8 mouse cellular contexts compared by ENCODE assay signal in genomic region chr6:148944344-148944766, GRCm38 (mm10). TPM values are rescaled to one million over a fixed set of nuclear protein-coding genes. Genes with fewer than 3 reads are reported as not detected.
DNase-seq lines count a peak whose midpoint lies in the region; ATAC-seq lines count a peak whose summit lies in the region.

No protein-coding gene starts in this region.

- H3K36me3 ChIP-seq in lung, embryonic 15.5 days = 0 out of 2 replicates have a peak, but pooled peaks cover 7% of the 10 kb centered on the region
- no peaks in the 10 kb centered on the region for H3K36me3 ChIP-seq in hindbrain, embryonic 15.5 days
- no peaks in the 10 kb centered on the region for H3K36me3 ChIP-seq in midbrain, embryonic 15.5 days (replicated peaks)

- H3K27me3 ChIP-seq in lung, embryonic 15.5 days = no peaks in the 10 kb centered on the region
- no peaks in the 10 kb centered on the region for H3K27me3 ChIP-seq in hindbrain, embryonic 15.5 days
- 0 out of 2 replicates have a peak, but pooled peaks cover 3% of the 10 kb centered on the region for H3K27me3 ChIP-seq in midbrain, embryonic 15.5 days (replicated peaks)

- H3K9me3 ChIP-seq in lung, embryonic 15.5 days = no peaks in the 10 kb centered on the region
- H3K9me3 ChIP-seq in hindbrain, embryonic 15.5 days = no peaks in the 10 kb centered on the region
- no peaks in the 10 kb centered on the region for H3K9me3 ChIP-seq in midbrain, embryonic 15.5 days

- no peak for DNase-seq in lung, postnatal 25 days (ENCODE audit: low spot score)
- DNase-seq in embryo, embryonic 9.5 days (ENCODE audit: extremely low spot score) = no peak
- no peak for DNase-seq in ovary, adult 18-20 months (ENCODE audit: low spot score)

- WGBS in lung, embryonic 15.5 days = 0% methylated on average over 30 of the region's 30 CpGs
- under 1% methylated on average over 30 of the region's 30 CpGs for WGBS in hindbrain, embryonic 15.5 days
- 0% methylated on average over 30 of the region's 30 CpGs for WGBS in midbrain, embryonic 15.5 days

- peak overlapping the region; percentile 81 for H3K4me2 ChIP-seq in lung, embryonic 15.5 days
- H3K4me2 ChIP-seq in hindbrain, embryonic 15.5 days = peak overlapping the region; percentile 71
- peak overlapping the region; percentile 84 for H3K4me2 ChIP-seq in midbrain, embryonic 15.5 days

- H3K4me1 ChIP-seq in lung, embryonic 15.5 days = peaks cover 28% of the 10 kb centered on the region
- H3K4me1 ChIP-seq in hindbrain, embryonic 15.5 days (replicated peaks) = peaks cover 10% of the 10 kb centered on the region; the same call in 1 of the 2 replicates
- H3K4me1 ChIP-seq in midbrain, embryonic 15.5 days = peaks cover 16% of the 10 kb centered on the region

- H3K9ac ChIP-seq in lung, embryonic 15.5 days = peak overlapping the region; percentile 86
- peak overlapping the region; percentile 54 for H3K9ac ChIP-seq in hindbrain, embryonic 15.5 days
- H3K9ac ChIP-seq in midbrain, embryonic 15.5 days = peak overlapping the region; percentile 73

- peak overlapping the region; percentile 95 for H3K27ac ChIP-seq in lung, embryonic 15.5 days
- H3K27ac ChIP-seq in hindbrain, embryonic 15.5 days (replicated peaks) = peak overlapping the region; percentile 74
- H3K27ac ChIP-seq in midbrain, embryonic 15.5 days = peak overlapping the region; percentile 74

- ATAC-seq in lung, embryonic 15.5 days (ENCODE audit: borderline replicate concordance, extremely low read depth, low FRiP score, low TSS enrichment) = peak; percentile 5
- peak; percentile 2 for ATAC-seq in common myeloid progenitor, adult 5-6 weeks (replicated peaks; ENCODE audit: low read depth, poor library complexity, severe bottlenecking)
- ATAC-seq in hindbrain, embryonic 15.5 days (ENCODE audit: low FRiP score, low read depth) = no peak
- no peak; the same call in 1 of the 2 replicates for ATAC-seq in midbrain, embryonic 15.5 days (replicated peaks)
- no peak for ATAC-seq in inflammation-experienced regulatory T-cells, adult 6 months

- H3K4me3 ChIP-seq in lung, embryonic 15.5 days = peak overlapping the region; percentile 69
- peak overlapping the region; percentile 54 for H3K4me3 ChIP-seq in hindbrain, embryonic 15.5 days
- H3K4me3 ChIP-seq in midbrain, embryonic 15.5 days = peak overlapping the region; percentile 75

RNA-seq across cellular contexts. Expression of gene Sinhcaf, which starts 1.9 kb away (rescaled TPM):
- 113 and 122 TPM in 2 replicates for polyA plus RNA-seq in lung, embryonic 15.5 days (2015; fragmentation: Nextera tagmentation; extraction: Ambion mirVana)
- 115 and 126 TPM in 2 replicates for total RNA-seq in common myeloid progenitor, adult 5-6 weeks (2017)
- 44.4 and 51.8 TPM in 2 replicates for polyA plus RNA-seq in hindbrain, embryonic 15.5 days (2015; fragmentation: Nextera tagmentation; extraction: Ambion mirVana)
- 52.1 and 57.9 TPM in 2 replicates for polyA plus RNA-seq in midbrain, embryonic 15.5 days (2015; fragmentation: Nextera tagmentation; extraction: Ambion mirVana)
- polyA plus RNA-seq in inflammation-experienced regulatory T-cells, adult 6 months (2017; shearing (Covaris generic)) = 10 to 100 TPM; 61.7 to 81.8 (median 61.8) TPM

RNA-seq across cellular contexts. Expression of gene Caprin2, which starts 48.3 kb away (rescaled TPM):
- polyA plus RNA-seq in lung, embryonic 15.5 days (2015; fragmentation: Nextera tagmentation; extraction: Ambion mirVana) = 13.9 and 17.1 TPM in 2 replicates
- 11.0 and 17.0 TPM in 2 replicates for total RNA-seq in common myeloid progenitor, adult 5-6 weeks (2017)
- polyA plus RNA-seq in hindbrain, embryonic 15.5 days (2015; fragmentation: Nextera tagmentation; extraction: Ambion mirVana) = 10.3 and 10.5 TPM in 2 replicates
- polyA plus RNA-seq in midbrain, embryonic 15.5 days (2015; fragmentation: Nextera tagmentation; extraction: Ambion mirVana) = 11.0 and 14.2 TPM in 2 replicates
- 1 to 10 TPM; 3.2 to 6.0 (median 3.5) TPM for polyA plus RNA-seq in inflammation-experienced regulatory T-cells, adult 6 months (2017; shearing (Covaris generic))

Comparison
In these comparisons a context has a peak if more than half of its experiments do, and no peak if none do; other contexts are left out.
1. ATAC-seq: peak in lung, embryonic 15.5 days (single experiment) and common myeloid progenitor, adult 5-6 weeks (single experiment); none in hindbrain, embryonic 15.5 days (single experiment), midbrain, embryonic 15.5 days (single experiment) and inflammation-experienced regulatory T-cells, adult 6 months (single experiment).
2. Peak in every context shown above with its lines, with median percentiles within 50 percentile points of each other: H3K27ac ChIP-seq, H3K4me2 ChIP-seq, H3K4me3 ChIP-seq and H3K9ac ChIP-seq.